Mouse (Mus musculus) intestine, postnatal 0 days (tissue): Measurements from ENCODE around the gene Sgo2a. TPM values are rescaled to one million over a fixed set of nuclear protein-coding genes. Genes with fewer than 3 reads are reported as not detected.
A peak's percentile ranks its signal among the peaks of the same experiment; 100 is the strongest.
"Not testable (repeated sequence)": the region's sequence is repeated elsewhere in the genome, so short reads cannot be mapped to it uniquely, and the experiment has no call there.

Experiments used
- ATAC-seq: fragments of 200-750 bp; cut with Nextera tagmentation; 2 replicates; pipeline ENCODE4 v1.8.0; 2017; ENCODE audit warnings: mild to moderate bottlenecking, moderate TSS enrichment, moderate library complexity
- H3K27ac ChIP-seq: fragments of 300-500 bp; sonication (generic); 2 replicates; pipeline ENCODE4 v1.5.1; 2014; ENCODE audit warnings: mild to moderate bottlenecking, low read depth, low read length, moderate library complexity
- H3K27me3 ChIP-seq: fragments of 300-500 bp; sonication (generic); replicated peaks from 2 replicates; pipeline ENCODE4 v1.6.1; 2014; ENCODE audit warnings: low read length, mixed read lengths; ENCODE audit not compliant: control insufficient read depth, insufficient read depth
- H3K36me3 ChIP-seq: fragments of 300-500 bp; sonication (generic); 2 replicates; pipeline ENCODE4 v1.6.1; 2014; ENCODE audit warnings: mild to moderate bottlenecking, moderate library complexity; ENCODE audit not compliant: control insufficient read depth, insufficient read depth
- H3K4me1 ChIP-seq: fragments of 300-500 bp; sonication (generic); replicated peaks from 2 replicates; pipeline ENCODE4 v1.6.1; 2014; ENCODE audit warnings: antibody characterized with exemption, low read length, mixed read lengths; ENCODE audit not compliant: control insufficient read depth, insufficient read depth
- H3K4me2 ChIP-seq: fragments of 300-500 bp; sonication (generic); replicated peaks from 2 replicates; pipeline ENCODE4 v1.6.1; 2014; ENCODE audit warnings: low read depth, mild to moderate bottlenecking, moderate library complexity
- H3K4me3 ChIP-seq: fragments of 300-500 bp; sonication (generic); 2 replicates; pipeline ENCODE4 v1.5.1; 2014; ENCODE audit warnings: low read depth, low read length
- H3K9ac ChIP-seq: fragments of 300-500 bp; sonication (generic); 2 replicates; pipeline ENCODE4 v1.6.1; 2014; ENCODE audit warnings: mild to moderate bottlenecking, low read depth, low read length
- H3K9me3 ChIP-seq: fragments of 300-500 bp; sonication (generic); 2 replicates; pipeline ENCODE4 v1.6.1; 2016; ENCODE audit warnings: mixed run types; ENCODE audit not compliant: control insufficient read depth
- CTCF ChIP-seq: sonication (generic); IDR thresholded peaks from 2 replicates; pipeline ENCODE4 v1.5.1; 2016; ENCODE audit warnings: low read depth, mild to moderate bottlenecking, control low read depth, antibody characterized with exemption, moderate library complexity
- WGBS: fragments of 180-500 bp; shearing (Covaris S2); extraction: QIAGEN DNeasy Blood & Tissue Kit; methylation state at CpG from one replicate; pipeline ENCODE4 v1.1.7; 2014; 5-methylcytosine and 5-hydroxymethylcytosine counted together
- polyA plus RNA-seq: library from polyadenylated mRNA; unstranded; fragments of >200 nt; fragmentation: Nextera tagmentation; extraction: Ambion mirVana; gene quantifications from 2 replicates; pipeline ENCODE4 v1.2.1, GENCODE M21; 2015

The Sgo2a gene
- polyA plus RNA-seq, 1 experiment from 2014 or later, result 4.4 TPM

- ATAC-seq, result no peak
- no peaks in the 10 kb centered on the region for H3K4me1 ChIP-seq
- no peak overlapping the region for H3K4me2 ChIP-seq
- no peaks in the 10 kb centered on the region for H3K36me3 ChIP-seq
- H3K9me3 ChIP-seq, result no peaks in the 10 kb centered on the region
- H3K27me3 ChIP-seq, result no peaks in the 10 kb centered on the region
- no peak overlapping the region for H3K4me3 ChIP-seq
- no peak for TF ChIP-seq CTCF
- WGBS, result 73% methylated on average over 2 of the region's 2 CpGs
- no peak overlapping the region for H3K27ac ChIP-seq
- H3K9ac ChIP-seq, result no peak overlapping the region
These were observed 4.5 kb upstream of the Sgo2a start for GRCm38 (mm10) chr1:57991277-57991676.

- peak; percentile 64 for ATAC-seq
- no peaks in the 10 kb centered on the region; the same call in 1 of the 2 replicates for H3K4me1 ChIP-seq
- H3K4me2 ChIP-seq, result peak overlapping the region; percentile 90
- H3K9me3 ChIP-seq, result no peaks in the 10 kb centered on the region
- TF ChIP-seq CTCF, result no peak
- under 1% methylated on average over 29 of the region's 29 CpGs for WGBS
- peak overlapping the region; percentile 61 for H3K9ac ChIP-seq
- H3K27ac ChIP-seq, result no peak overlapping the region; the same call in 1 of the 2 replicates
- H3K36me3 ChIP-seq, result no peaks in the 10 kb centered on the region
- no peaks in the 10 kb centered on the region for H3K27me3 ChIP-seq
- H3K4me3 ChIP-seq, result peak overlapping the region; percentile 78
These were observed 403 bp downstream of the Sgo2a start for GRCm38 (mm10) chr1:57996133-57996615.

GRCm38 (mm10) chr1:57998146-57998545 is 2.4 kb downstream of the Sgo2a start:
- Histone ChIP-seq H3K27ac (peak overlapping the region; percentile 36; the same call in 1 of the 2 replicates), H3K4me2 (0 out of 2 replicates have a peak overlapping the region, but pooled peaks have one; percentile 4), H3K27me3 (no peaks in the 10 kb centered on the region), H3K36me3 (no peaks in the 10 kb centered on the region), H3K9ac (no peak overlapping the region), H3K4me3 (no peak overlapping the region), H3K9me3 (no peaks in the 10 kb centered on the region), H3K4me1 (no peaks in the 10 kb centered on the region; the same call in 1 of the 2 replicates)
- TF ChIP-seq CTCF, result no peak
- peak; percentile 64 for ATAC-seq
- 53% methylated on average over 3 of the region's 3 CpGs for WGBS

GRCm38 (mm10) chr1:58006388-58006787 is 10.6 kb downstream of the Sgo2a start:
- H3K36me3 ChIP-seq, H3K27me3 ChIP-seq, H3K4me1 ChIP-seq, H3K9me3 ChIP-seq, H3K4me3 ChIP-seq, H3K27ac ChIP-seq, ATAC-seq, H3K4me2 ChIP-seq, H3K9ac ChIP-seq: not testable (repeated sequence)
- 94% methylated on average over 6 of the region's 7 CpGs for WGBS

- no peak within 1 kb of the TSS for H3K27ac ChIP-seq
- TF ChIP-seq CTCF, result no peak
- ATAC-seq, result no peak
- no peak within 1 kb of the TSS for H3K4me2 ChIP-seq
- H3K4me1 ChIP-seq, result no peaks in the 10 kb centered on the region
- 93% methylated on average over 7 of the region's 7 CpGs for WGBS
- H3K9me3 ChIP-seq, result no peaks in the 10 kb centered on the region
- H3K36me3 ChIP-seq, result peaks cover 27% of the 10 kb centered on the region
- no peak within 1 kb of the TSS for H3K9ac ChIP-seq
- H3K27me3 ChIP-seq, result no peaks in the 10 kb centered on the region
- no peak within 1 kb of the TSS for H3K4me3 ChIP-seq
These were observed 23.1 kb downstream of the Sgo2a start, which contains the start of gene Kctd18 for GRCm38 (mm10) chr1:58018856-58019255. TSS of gene Kctd18 (minus strand) at chr1:58018956.

GRCm38 (mm10) chr1:58027707-58028106 is 31.9 kb downstream of the Sgo2a start:
- no peaks in the 10 kb centered on the region for H3K9me3 ChIP-seq
- H3K9ac ChIP-seq, result no peak overlapping the region
- no peak for TF ChIP-seq CTCF
- 77% methylated on average over 7 of the region's 7 CpGs for WGBS
- no peak overlapping the region for H3K4me3 ChIP-seq
- H3K4me1 ChIP-seq, result no peaks in the 10 kb centered on the region
- H3K27me3 ChIP-seq, result no peaks in the 10 kb centered on the region
- no peak for ATAC-seq
- H3K36me3 ChIP-seq, result 0 out of 2 replicates have a peak, but pooled peaks cover 3% of the 10 kb centered on the region
- no peak overlapping the region for H3K27ac ChIP-seq
- H3K4me2 ChIP-seq, result no peak overlapping the region
